In the genomic region with DNA sequence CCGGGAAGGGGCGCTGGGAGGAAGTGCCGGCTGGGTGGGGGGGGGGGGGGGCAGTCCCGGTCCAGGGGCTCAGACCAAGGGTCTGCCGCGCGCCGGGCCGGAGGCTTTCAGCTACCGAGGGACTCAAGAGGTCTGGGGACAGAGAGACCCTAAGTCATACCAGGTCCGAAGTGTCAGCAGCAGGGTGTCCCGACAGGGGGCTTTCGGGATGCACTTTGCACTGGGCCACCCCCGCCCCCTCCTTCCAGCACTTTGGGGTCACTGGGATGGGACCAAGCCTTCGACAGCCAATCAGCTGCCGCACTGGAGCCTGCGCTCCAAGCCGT, we compare ENCODE assay signal across 7 mouse cellular contexts. TPM values are rescaled to one million over a fixed set of nuclear protein-coding genes. Genes with fewer than 3 reads are reported as not detected.
A peak's percentile ranks its signal among the peaks of the same experiment; 100 is the strongest.
DNase-seq lines count a peak whose midpoint lies in the region; ATAC-seq and TF ChIP-seq lines count a peak whose summit lies in the region.

A gene (minus strand): TSS at position 303 of the 326 bp plus-strand sequence.

- H3K4me1 ChIP-seq in lung, embryonic 14.5 days (ENCODE audit: insufficient read depth), result peaks cover 6% of the 10 kb centered on the region; the same call in 1 of the 2 replicates
- H3K4me1 ChIP-seq in embryonic facial prominence, embryonic 11.5 days (ENCODE audit: control insufficient read depth, insufficient read depth, low read length), result no peaks in the 10 kb centered on the region
- H3K4me1 ChIP-seq in midbrain, embryonic 15.5 days, result peaks cover 19% of the 10 kb centered on the region

- H3K9me3 ChIP-seq in lung, embryonic 14.5 days (ENCODE audit: low read depth, low read length), result no peaks in the 10 kb centered on the region
- no peaks in the 10 kb centered on the region for H3K9me3 ChIP-seq in embryonic facial prominence, embryonic 11.5 days (replicated peaks; ENCODE audit: control insufficient read depth, low read length)
- H3K9me3 ChIP-seq in midbrain, embryonic 15.5 days, result no peaks in the 10 kb centered on the region

- ATAC-seq in lung, embryonic 14.5 days (ENCODE audit: insufficient read depth), result no peak
- ATAC-seq in embryonic facial prominence, embryonic 11.5 days (replicated peaks; ENCODE audit: insufficient number of reproducible peaks, low FRiP score, low TSS enrichment, low read depth), result peak; percentile 96; the same call in 1 of the 2 replicates
- no peak for ATAC-seq in midbrain, embryonic 15.5 days (replicated peaks)

- H3K4me3 ChIP-seq in lung, embryonic 14.5 days (ENCODE audit: low read depth, low read length), result peak within 1 kb of the TSS; percentile 74
- peak within 1 kb of the TSS; percentile 78 for H3K4me3 ChIP-seq in embryonic facial prominence, embryonic 11.5 days (ENCODE audit: low read depth, low read length)
- peak within 1 kb of the TSS; percentile 78 for H3K4me3 ChIP-seq in midbrain, embryonic 15.5 days

- no peaks in the 10 kb centered on the region for H3K36me3 ChIP-seq in lung, embryonic 14.5 days (ENCODE audit: insufficient read depth)
- H3K36me3 ChIP-seq in embryonic facial prominence, embryonic 11.5 days (replicated peaks; ENCODE audit: control insufficient read depth, insufficient read depth, low read depth, low read length), result no peaks in the 10 kb centered on the region
- no peaks in the 10 kb centered on the region; the same call in 1 of the 2 replicates for H3K36me3 ChIP-seq in midbrain, embryonic 15.5 days (replicated peaks)

- peak; percentile 16; the same call in 1 of the 2 replicates for TF ChIP-seq CTCF in lung, embryonic 14.5 days (IDR thresholded peaks at IDR 0.05; ENCODE audit: low read depth)

- WGBS in lung, embryonic 14.5 days, result under 1% methylated on average over 18 of the region's 18 CpGs
- 0% methylated on average over 18 of the region's 18 CpGs for WGBS in embryonic facial prominence, embryonic 11.5 days
- 0% methylated on average over 9 of the region's 18 CpGs for WGBS in midbrain, embryonic 15.5 days

- peak within 1 kb of the TSS; percentile 83 for H3K4me2 ChIP-seq in lung, embryonic 14.5 days
- H3K4me2 ChIP-seq in embryonic facial prominence, embryonic 11.5 days (ENCODE audit: low read depth, low read length), result peak within 1 kb of the TSS; percentile 82
- H3K4me2 ChIP-seq in midbrain, embryonic 15.5 days, result peak within 1 kb of the TSS; percentile 87

- peak within 1 kb of the TSS; percentile 84 for H3K27ac ChIP-seq in lung, embryonic 14.5 days (ENCODE audit: low read depth)
- H3K27ac ChIP-seq in embryonic facial prominence, embryonic 11.5 days (replicated peaks; ENCODE audit: low read depth, low read length), result peak within 1 kb of the TSS; percentile 77
- peak within 1 kb of the TSS; percentile 98 for H3K27ac ChIP-seq in midbrain, embryonic 15.5 days

- H3K27me3 ChIP-seq in lung, embryonic 14.5 days (ENCODE audit: insufficient read depth, low read length), result no peaks in the 10 kb centered on the region
- H3K27me3 ChIP-seq in embryonic facial prominence, embryonic 11.5 days (ENCODE audit: control insufficient read depth, insufficient read depth, low read length), result no peaks in the 10 kb centered on the region
- no peaks in the 10 kb centered on the region for H3K27me3 ChIP-seq in midbrain, embryonic 15.5 days (replicated peaks)

- peak within 1 kb of the TSS; percentile 74 for H3K9ac ChIP-seq in lung, embryonic 14.5 days
- H3K9ac ChIP-seq in embryonic facial prominence, embryonic 11.5 days (replicated peaks; ENCODE audit: low read length), result peak within 1 kb of the TSS; percentile 79
- peak within 1 kb of the TSS; percentile 77 for H3K9ac ChIP-seq in midbrain, embryonic 15.5 days

- no peak for DNase-seq in lung, embryonic 14.5 days
- no peak for DNase-seq in lung, adult 18-20 months
- no peak for DNase-seq in embryonic facial prominence, embryonic 11.5 days (ENCODE audit: low spot score)
- DNase-seq in layer of hippocampus, postnatal 10 days (ENCODE audit: low spot score in 2 of 2), result no peak
- DNase-seq in testis, postnatal 10 days (ENCODE audit: low spot score), result no peak
- DNase-seq in kidney, postnatal 25 days, result no peak

RNA-seq across cellular contexts. Expression of the gene that starts here (rescaled TPM):
- polyA plus RNA-seq in lung, embryonic 14.5 days (2014; fragmentation: Nextera tagmentation; extraction: Ambion mirVana), result 16.1 and 16.7 TPM in 2 replicates
- polyA plus RNA-seq in embryonic facial prominence, embryonic 11.5 days (2014; fragmentation: Nextera tagmentation; extraction: Ambion mirVana), result 14.3 and 17.1 TPM in 2 replicates
- 10 to 100 TPM; 17.9 to 19.9 TPM for total RNA-seq in layer of hippocampus, postnatal 10 days (2021)
- 17.6 and 17.8 TPM in 2 replicates for polyA plus RNA-seq in midbrain, embryonic 15.5 days (2015; fragmentation: Nextera tagmentation; extraction: Ambion mirVana)
